Mouse (Mus musculus) cerebral cortex, adult 2 months (tissue): ENCODE results near the gene Chpf2.

Experiments used
- whole genome bisulfite sequencing: fragments of 180-500 bp; shearing (Covaris S2); methylation state at CpG from one replicate; pipeline ENCODE4 v1.1.7; 2018; 5-methylcytosine and 5-hydroxymethylcytosine counted together

Gene Chpf2

GRCm38 (mm10) chr5:24604656-24605100 is 18.1 kb downstream of the Chpf2 start:
- WGBS = 2% methylated on average over 37 of the region's 46 CpGs

GRCm38 (mm10) chr5:24605321-24605979 is 18.9 kb downstream of the Chpf2 start:
- WGBS = 18% methylated on average over 6 of the region's 6 CpGs

- 35% methylated on average over 14 of the region's 14 CpGs for WGBS
These were observed 19.6 kb downstream of the Chpf2 start for GRCm38 (mm10) chr5:24605980-24606665.

- WGBS = 74% methylated on average over 5 of the region's 5 CpGs
These were observed 22.8 kb downstream of the Chpf2 start for GRCm38 (mm10) chr5:24609388-24609787.

DNA sequence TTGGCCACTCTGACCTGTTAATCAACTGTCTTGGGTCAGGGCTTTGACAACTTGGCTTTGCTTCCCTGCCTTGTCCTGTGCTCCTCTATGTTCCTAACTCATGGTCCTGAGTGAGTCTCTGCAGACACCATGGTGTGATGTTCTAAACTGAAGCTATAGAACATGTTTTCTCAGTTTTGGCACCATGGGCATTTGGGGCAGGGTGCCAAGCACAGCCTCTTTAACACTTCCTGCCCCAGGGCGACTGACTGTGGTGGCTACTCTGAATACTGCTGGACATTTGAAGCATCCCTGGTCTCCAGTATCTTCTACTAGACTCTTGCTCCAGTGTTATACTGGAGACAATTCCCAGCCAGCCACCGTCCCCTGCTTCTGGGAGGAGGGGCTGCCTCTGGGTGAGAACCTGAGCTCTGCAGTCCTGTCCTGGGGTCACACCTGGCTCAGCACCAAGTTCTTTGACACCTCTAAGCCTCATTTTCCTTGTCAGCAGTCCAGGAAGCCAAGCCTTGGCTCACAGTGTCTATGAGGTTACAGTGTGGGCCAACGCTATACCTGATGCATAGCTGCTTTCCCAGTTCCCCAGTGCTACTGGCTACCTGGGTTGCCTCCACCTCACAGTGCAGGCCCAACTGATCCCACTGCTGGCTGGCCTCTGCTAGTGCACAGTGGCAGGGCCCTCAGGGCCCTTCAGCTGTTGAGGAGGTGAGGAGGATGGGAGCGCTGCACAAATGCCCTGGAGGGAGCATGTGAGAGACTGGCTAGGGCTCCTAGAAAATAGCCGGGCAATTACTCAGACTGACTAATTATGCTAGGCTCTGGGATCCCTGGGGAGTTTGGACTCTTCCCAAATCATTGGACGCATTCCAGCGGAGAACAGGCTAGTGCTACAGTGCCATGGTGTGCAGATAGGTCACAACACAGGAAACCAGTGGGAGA is 25.1 kb downstream of the Chpf2 start:
- WGBS = 44% methylated on average over 7 of the region's 7 CpGs

GRCm38 (mm10) chr5:24612302-24612649 is 25.7 kb downstream of the Chpf2 start:
- WGBS = 74% methylated on average over 5 of the region's 5 CpGs

DNA sequence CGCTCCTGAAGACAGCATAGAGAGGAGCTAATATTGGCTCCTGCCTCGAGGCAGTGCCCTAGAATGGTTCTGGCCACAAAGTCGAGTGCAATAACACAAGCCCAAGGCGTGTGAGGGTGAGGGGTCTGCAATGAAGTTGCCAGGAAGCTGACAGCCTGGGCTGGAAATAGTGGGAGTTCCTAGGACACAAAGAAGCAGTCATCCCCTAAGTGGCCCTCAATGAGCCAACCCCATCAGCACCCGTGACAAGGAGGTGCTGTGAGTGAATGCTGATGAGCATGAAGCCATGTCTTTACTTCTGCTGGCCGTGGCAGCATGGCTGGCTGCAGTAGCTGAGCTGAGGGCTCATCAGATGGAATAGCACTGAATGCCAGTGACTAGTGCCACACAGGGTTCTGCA is 28.6 kb downstream of the Chpf2 start:
- WGBS = 63% methylated on average over 6 of the region's 6 CpGs

GRCm38 (mm10) chr5:24618921-24619320 is 32.4 kb downstream of the Chpf2 start:
- 91% methylated on average over 3 of the region's 3 CpGs for WGBS

DNA sequence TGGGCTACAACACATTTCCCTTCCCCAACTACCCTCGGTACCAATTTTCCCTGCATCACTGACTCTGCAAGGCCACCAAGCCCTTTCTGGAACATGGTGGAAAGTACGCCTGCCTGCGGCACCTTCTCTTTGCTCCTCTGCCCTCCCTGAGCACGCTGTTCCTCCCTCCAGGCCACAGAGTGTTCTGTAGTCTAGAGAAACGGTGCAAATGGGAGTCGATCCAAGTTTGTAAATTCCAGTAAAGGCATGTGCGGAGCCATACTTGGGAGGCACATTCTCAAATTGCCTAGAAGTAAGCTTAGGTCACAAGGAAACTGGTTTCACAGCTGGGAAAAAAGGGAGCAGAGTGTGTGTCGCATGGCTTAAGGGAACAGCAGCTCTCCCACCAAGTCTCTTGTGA is 33.6 kb downstream of the Chpf2 start:
- WGBS = 66% methylated on average over 8 of the region's 8 CpGs

GRCm38 (mm10) chr5:24620626-24621025 is 34.1 kb downstream of the Chpf2 start:
- WGBS = 87% methylated on average over 8 of the region's 8 CpGs

GRCm38 (mm10) chr5:24622386-24623040 is 36.0 kb downstream of the Chpf2 start:
- WGBS = 91% methylated on average over 7 of the region's 7 CpGs

GRCm38 (mm10) chr5:24623041-24623985 is 36.8 kb downstream of the Chpf2 start:
- WGBS = 36% methylated on average over 8 of the region's 8 CpGs

GRCm38 (mm10) chr5:24623986-24624821 is 37.7 kb downstream of the Chpf2 start, which contains the start of gene Smarcd3:
Gene Smarcd3, minus strand, starts transcription at chr5:24624411.
- 2% methylated on average over 37 of the region's 37 CpGs for WGBS

DNA sequence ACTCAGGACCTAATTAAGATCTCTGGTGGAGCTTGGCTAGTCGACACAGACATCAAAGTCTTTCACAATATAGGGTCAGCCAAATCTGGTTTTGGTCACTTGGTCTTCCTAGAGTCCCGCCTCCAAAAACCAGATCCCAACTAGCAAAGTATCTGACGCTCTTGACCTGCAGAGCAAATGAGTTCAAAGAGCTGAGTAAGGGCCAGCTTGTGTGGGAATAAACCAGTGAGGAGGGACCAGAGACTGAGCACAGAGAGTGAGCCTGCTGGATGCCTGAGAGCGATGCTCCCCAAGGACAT is 38.2 kb downstream of the Chpf2 start:
- 38% methylated on average over 4 of the region's 4 CpGs for WGBS

DNA sequence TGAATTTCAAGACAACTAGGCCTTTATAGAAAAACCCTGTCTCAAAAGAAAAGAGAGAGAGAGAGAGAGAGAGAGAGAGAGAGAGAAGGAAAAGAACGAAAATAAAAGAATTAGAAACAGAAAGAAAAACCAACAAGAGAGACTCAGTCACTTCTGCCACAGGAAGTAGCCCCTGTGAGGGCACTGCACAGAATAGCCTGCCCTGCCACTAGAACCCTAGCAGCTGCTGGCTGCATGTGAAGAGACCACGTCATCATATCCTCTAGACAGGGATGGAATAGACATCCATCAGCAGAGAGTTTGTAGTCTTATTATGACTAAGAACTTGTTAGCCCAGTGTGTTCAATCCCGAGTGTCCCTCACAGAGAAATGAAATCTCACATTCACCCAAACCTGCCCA is 43.2 kb downstream of the Chpf2 start:
- WGBS = 53% methylated on average over 3 of the region's 3 CpGs

DNA sequence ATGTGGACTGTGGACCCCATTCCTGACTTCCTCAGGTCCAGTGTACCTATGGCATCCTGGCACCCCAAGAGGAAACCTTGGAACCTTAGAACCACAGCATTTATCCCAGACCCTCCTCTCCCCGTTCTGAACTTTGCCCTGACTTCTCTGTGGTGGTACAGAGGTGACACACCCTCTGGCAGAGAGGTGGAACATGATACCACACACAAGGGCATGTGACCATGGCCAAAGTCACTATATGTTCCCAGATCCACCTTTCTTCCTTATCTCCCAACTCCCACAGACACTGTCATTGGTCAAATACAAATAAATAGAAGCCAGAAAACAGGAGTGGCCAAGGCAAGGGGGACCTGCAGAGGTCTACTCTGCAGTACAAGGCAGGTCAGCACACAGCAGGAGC is 48.6 kb downstream of the Chpf2 start:
- 71% methylated on average over 1 of the region's 1 CpGs for WGBS

DNA sequence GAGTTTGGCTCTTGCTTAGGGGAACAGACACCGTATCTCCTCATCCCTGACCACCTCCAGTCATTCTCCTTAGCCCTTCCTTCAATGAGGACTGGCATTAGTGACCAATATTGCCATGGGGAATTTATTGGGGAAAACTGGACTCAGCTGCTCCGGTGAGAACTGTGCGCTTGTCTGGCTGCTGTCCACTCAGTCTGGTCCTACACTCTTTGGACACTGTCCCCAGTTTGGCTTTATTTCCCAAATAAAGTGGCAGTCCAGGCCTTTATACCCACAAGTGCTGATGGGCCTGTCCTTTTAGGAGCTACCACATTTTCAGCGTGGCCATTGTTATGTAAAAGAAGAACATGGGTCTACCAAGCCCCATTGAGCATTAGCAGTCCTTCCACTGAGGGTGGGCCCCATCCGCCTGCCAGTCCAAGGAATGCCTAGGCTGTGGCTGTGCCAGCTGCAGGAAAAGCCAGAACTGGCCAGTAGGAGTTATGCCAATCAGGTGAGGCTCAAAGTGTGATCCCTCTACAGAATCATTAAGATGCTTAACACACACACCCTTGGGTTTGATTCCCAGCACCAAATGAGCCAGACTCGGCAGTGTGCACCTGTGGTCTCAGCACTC is 49.1 kb downstream of the Chpf2 start:
- WGBS = 72% methylated on average over 6 of the region's 6 CpGs

DNA sequence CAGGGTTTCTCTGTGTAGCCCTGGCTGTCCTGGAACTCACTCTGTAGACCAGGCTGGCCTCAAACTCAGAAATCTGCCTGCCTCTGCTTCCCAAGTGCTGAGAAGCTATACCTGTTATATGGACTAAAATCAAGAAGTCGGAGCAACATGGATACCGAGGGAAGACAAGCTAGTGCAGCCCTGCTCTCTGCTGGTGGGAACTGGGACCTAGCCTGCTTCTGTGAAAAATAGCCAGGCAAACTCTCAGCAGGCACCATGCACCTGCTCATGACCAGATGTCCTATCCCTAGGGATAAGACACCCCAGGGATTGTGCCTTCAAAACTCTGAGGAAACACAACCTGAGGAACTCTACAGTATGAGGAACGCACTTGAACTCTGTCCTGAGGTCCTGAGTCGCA is 50.4 kb downstream of the Chpf2 start:
- WGBS = 73% methylated on average over 4 of the region's 4 CpGs

DNA sequence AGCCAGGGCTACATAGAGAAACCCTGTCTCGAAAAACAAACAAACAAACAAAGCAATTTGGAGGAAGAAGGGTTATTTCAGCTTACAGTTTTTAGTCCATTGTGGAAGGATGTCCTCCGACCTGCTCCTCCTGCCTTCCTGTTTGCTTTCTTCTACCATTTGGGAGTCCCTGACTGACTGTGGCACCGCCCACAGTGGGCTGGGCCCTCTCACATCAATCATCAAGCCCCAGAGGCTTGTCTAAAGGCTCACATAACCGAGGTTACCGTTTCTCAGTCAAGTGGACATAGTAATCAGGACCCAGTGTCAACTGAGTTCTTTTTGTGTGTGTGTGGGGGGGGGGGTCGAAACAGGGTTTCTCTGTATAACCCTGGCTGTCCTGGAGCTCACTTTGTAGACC is 51.6 kb downstream of the Chpf2 start:
- 79% methylated on average over 6 of the region's 6 CpGs for WGBS

DNA sequence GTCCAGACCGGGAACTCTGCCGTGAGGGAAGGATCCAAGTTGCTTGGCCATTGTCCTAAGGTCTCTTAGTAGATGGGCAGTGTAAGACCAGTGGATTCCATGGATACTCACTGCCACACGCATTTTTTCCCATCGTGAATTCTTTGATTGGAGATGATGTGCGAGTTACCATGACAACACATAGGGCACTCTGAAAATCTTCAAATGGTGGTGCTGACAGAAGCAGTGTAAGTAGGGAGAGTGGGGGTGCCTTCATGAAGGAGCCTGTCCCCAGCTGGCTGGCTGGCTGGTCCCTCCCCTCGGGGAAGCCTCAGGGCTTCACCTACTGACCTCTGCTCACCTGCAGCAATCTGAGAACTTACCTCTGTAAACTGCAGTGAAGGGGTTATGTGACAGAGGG is 52.5 kb downstream of the Chpf2 start:
- 49% methylated on average over 6 of the region's 6 CpGs for WGBS
